Mouse (Mus musculus): ENCODE results near the gene Sh3bp5. TPM values are rescaled to one million over a fixed set of nuclear protein-coding genes. Genes with fewer than 3 reads are reported as not detected.
"Not testable (repeated sequence)": the region's sequence is repeated elsewhere in the genome, so short reads cannot be mapped to it uniquely, and the experiment has no call there.

Gene Sh3bp5
- 26.7 and 33.4 TPM in 2 replicates for polyA plus RNA-seq (2014; fragmentation: Nextera tagmentation; extraction: Ambion mirVana)

DNA sequence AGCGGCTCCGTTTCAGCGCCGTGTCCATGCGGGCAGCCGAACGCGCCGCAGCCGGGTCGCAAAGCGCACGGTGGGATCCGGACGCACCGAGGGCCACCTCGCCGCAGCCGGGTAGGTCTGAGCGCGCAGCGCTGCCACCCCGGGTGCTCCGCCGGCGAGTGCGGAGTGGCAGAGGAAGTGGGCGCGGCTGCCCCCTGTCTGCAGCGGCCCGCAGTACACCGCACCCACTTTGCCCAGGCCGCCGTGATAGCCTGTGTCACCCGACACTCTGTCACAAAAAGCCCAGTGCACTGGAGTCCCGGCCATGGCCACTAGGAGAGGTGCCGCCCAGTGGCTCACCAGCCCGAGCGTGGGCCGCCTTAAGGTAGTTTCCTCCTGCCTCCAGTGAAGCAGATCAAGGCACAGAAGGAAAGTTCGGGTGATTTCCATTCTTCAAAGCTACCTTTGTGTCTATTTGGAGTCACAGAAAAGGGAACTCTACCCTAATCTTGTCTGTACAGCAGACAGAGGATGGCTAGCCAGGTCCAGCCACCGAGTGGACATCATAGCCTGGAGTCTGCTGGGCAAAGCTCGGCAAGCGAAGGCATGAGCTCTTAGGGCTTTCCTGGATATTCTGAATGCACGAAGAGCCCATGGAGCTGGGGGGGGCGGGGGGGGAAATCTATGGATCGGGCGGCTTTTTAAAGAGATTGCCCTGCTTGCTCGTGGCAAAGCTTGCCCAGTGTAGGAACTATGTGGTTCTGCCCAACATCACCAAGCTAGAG is at the start of gene Sh3bp5:
Sh3bp5 (minus strand) TSS at position 149 of the 764 bp plus-strand sequence.
- Histone ChIP-seq H3K27me3 (ENCODE audit: control insufficient read depth, insufficient read depth, low read length) (no peaks in the 10 kb centered on the region), H3K27ac (replicated peaks; ENCODE audit: low read depth, low read length) (peak within 1 kb of the TSS; percentile 76), H3K36me3 (ENCODE audit: control insufficient read depth, insufficient read depth, low read length) (no peaks in the 10 kb centered on the region), H3K4me2 (ENCODE audit: low read depth, severe bottlenecking) (peak within 1 kb of the TSS; percentile 90), H3K4me1 (ENCODE audit: control insufficient read depth, insufficient read depth, low read length) (peaks cover 16% of the 10 kb centered on the region), H3K9ac (ENCODE audit: low read length) (peak within 1 kb of the TSS; percentile 91), H3K4me3 (ENCODE audit: low read depth, low read length) (peak within 1 kb of the TSS; percentile 80), H3K9me3 (ENCODE audit: control insufficient read depth, low read length) (no peaks in the 10 kb centered on the region)
- DNase-seq (ENCODE audit: low spot score) (peak; percentile 97), ATAC-seq (ENCODE audit: insufficient number of reproducible peaks, low FRiP score, low TSS enrichment, low read depth) (peak; percentile 91)
- 9% methylated on average over 49 of the region's 49 CpGs for WGBS

DNA sequence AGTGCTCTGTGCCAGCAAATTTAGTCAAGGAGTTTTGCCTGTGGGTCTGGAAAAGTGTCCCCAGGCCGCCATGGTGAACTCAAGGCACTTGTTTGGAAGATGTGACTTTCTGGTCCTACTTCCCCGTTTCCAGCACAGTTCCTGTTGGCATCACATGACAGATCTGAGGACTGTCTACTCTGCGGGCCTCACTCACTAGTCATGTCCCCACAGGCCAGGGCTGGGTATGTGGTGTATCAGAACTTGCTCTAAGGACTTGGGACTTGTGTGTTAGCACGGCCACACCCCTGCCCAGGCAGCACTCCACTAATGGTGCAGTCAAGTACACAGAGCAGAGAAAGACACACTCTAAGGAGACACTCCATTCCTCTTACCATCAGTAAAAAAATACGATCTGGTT is 46.5 kb upstream of the Sh3bp5 start:
- Histone ChIP-seq H3K9ac (ENCODE audit: low read length) (no peak overlapping the region), H3K27me3 (ENCODE audit: control insufficient read depth, insufficient read depth, low read length) (no peaks in the 10 kb centered on the region), H3K4me3 (ENCODE audit: low read depth, low read length) (no peak overlapping the region), H3K4me1 (ENCODE audit: control insufficient read depth, insufficient read depth, low read length) (no peaks in the 10 kb centered on the region), H3K4me2 (ENCODE audit: low read depth, severe bottlenecking) (no peak overlapping the region), H3K9me3 (ENCODE audit: control insufficient read depth, low read length) (no peaks in the 10 kb centered on the region), H3K27ac (replicated peaks; ENCODE audit: low read depth, low read length) (no peak overlapping the region), H3K36me3 (ENCODE audit: control insufficient read depth, insufficient read depth, low read length) (peaks cover 31% of the 10 kb centered on the region)
- ATAC-seq (ENCODE audit: insufficient number of reproducible peaks, low FRiP score, low TSS enrichment, low read depth): no peak
- WGBS: 90% methylated on average over 5 of the region's 5 CpGs
- DNase-seq (ENCODE audit: low spot score): no peak

DNA sequence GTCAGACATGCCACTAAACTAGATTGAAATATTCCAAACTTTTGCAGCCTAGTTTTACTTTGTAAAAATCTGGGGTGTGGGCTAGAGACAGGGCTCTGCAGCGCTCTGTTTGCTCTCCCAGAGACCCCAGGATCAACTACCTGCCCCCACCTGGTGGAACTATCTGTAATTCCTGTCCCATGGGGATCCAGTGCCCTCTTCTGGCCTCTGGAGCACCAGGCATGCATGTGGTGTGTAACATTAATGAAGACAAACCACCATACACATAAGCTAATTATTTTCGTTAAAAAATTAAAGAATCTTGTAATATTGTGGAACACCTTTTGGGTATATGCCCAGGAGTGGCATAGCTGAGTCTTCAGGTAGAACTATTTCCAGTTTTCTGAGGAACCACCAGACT is 37.4 kb upstream of the Sh3bp5 start:
- H3K4me2 ChIP-seq (ENCODE audit: low read depth, severe bottlenecking): no peak overlapping the region
- no peaks in the 10 kb centered on the region for H3K9me3 ChIP-seq (ENCODE audit: control insufficient read depth, low read length)
- WGBS: 78% methylated on average over 2 of the region's 2 CpGs
- no peak overlapping the region for H3K27ac ChIP-seq (replicated peaks; ENCODE audit: low read depth, low read length)
- H3K4me1 ChIP-seq (ENCODE audit: control insufficient read depth, insufficient read depth, low read length): no peaks in the 10 kb centered on the region
- H3K9ac ChIP-seq (ENCODE audit: low read length): no peak overlapping the region
- H3K4me3 ChIP-seq (ENCODE audit: low read depth, low read length): no peak overlapping the region
- H3K36me3 ChIP-seq (ENCODE audit: control insufficient read depth, insufficient read depth, low read length): 0 out of 2 replicates have a peak, but pooled peaks cover 2% of the 10 kb centered on the region
- H3K27me3 ChIP-seq (ENCODE audit: control insufficient read depth, insufficient read depth, low read length): no peaks in the 10 kb centered on the region
- DNase-seq (ENCODE audit: low spot score) (no peak), ATAC-seq (ENCODE audit: insufficient number of reproducible peaks, low FRiP score, low TSS enrichment, low read depth) (no peak)

- Histone ChIP-seq H3K4me2 (ENCODE audit: low read depth, severe bottlenecking) (no peak overlapping the region), H3K9me3 (ENCODE audit: control insufficient read depth, low read length) (no peaks in the 10 kb centered on the region), H3K9ac (ENCODE audit: low read length) (no peak overlapping the region), H3K4me3 (ENCODE audit: low read depth, low read length) (no peak overlapping the region), H3K4me1 (ENCODE audit: control insufficient read depth, insufficient read depth, low read length) (no peaks in the 10 kb centered on the region), H3K27me3 (ENCODE audit: control insufficient read depth, insufficient read depth, low read length) (no peaks in the 10 kb centered on the region), H3K36me3 (ENCODE audit: control insufficient read depth, insufficient read depth, low read length) (no peaks in the 10 kb centered on the region), H3K27ac (replicated peaks; ENCODE audit: low read depth, low read length) (no peak overlapping the region)
- DNase-seq (ENCODE audit: low spot score) (peak; percentile 76), ATAC-seq (ENCODE audit: insufficient number of reproducible peaks, low FRiP score, low TSS enrichment, low read depth) (no peak)
- WGBS: 10% methylated on average over 5 of the region's 5 CpGs
These were observed 36.7 kb upstream of the Sh3bp5 start for GRCm38 (mm10) chr14:31472451-31473061.

DNA sequence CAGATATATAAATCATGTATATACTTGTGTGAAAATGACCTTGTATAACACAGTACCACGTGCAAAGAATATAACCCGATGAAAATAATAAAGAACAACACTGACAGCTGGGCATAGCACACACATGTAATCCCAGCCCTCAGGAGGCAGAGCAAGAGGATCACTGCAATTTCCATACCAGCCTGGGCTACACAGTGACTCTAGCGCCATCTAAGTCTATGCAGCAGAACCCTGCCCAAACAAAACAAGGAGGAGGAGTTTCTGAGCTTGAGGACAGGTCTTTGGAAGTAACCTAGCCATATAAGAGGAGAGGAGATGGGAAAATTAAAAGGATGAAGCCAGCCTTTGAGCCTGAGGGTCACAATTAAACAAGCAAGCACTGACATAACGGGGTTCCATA is 33.8 kb upstream of the Sh3bp5 start:
- Histone ChIP-seq H3K4me2 (ENCODE audit: low read depth, severe bottlenecking) (no peak overlapping the region), H3K27me3 (ENCODE audit: control insufficient read depth, insufficient read depth, low read length) (no peaks in the 10 kb centered on the region), H3K4me1 (ENCODE audit: control insufficient read depth, insufficient read depth, low read length) (no peaks in the 10 kb centered on the region), H3K27ac (replicated peaks; ENCODE audit: low read depth, low read length) (no peak overlapping the region), H3K9ac (ENCODE audit: low read length) (no peak overlapping the region), H3K9me3 (ENCODE audit: control insufficient read depth, low read length) (no peaks in the 10 kb centered on the region), H3K36me3 (ENCODE audit: control insufficient read depth, insufficient read depth, low read length) (no peaks in the 10 kb centered on the region), H3K4me3 (ENCODE audit: low read depth, low read length) (no peak overlapping the region)
- DNase-seq (ENCODE audit: low spot score) (no peak), ATAC-seq (ENCODE audit: insufficient number of reproducible peaks, low FRiP score, low TSS enrichment, low read depth) (no peak)
- 56% methylated on average over 4 of the region's 4 CpGs for WGBS

- no peak for ATAC-seq (ENCODE audit: insufficient number of reproducible peaks, low FRiP score, low TSS enrichment, low read depth)
- Histone ChIP-seq H3K9me3 (ENCODE audit: control insufficient read depth, low read length) (no peaks in the 10 kb centered on the region), H3K4me1 (ENCODE audit: control insufficient read depth, insufficient read depth, low read length) (no peaks in the 10 kb centered on the region), H3K4me3 (ENCODE audit: low read depth, low read length) (no peak overlapping the region), H3K27me3 (ENCODE audit: control insufficient read depth, insufficient read depth, low read length) (no peaks in the 10 kb centered on the region), H3K4me2 (ENCODE audit: low read depth, severe bottlenecking) (no peak overlapping the region), H3K36me3 (ENCODE audit: control insufficient read depth, insufficient read depth, low read length) (no peaks in the 10 kb centered on the region), H3K27ac (replicated peaks; ENCODE audit: low read depth, low read length) (no peak overlapping the region), H3K9ac (ENCODE audit: low read length) (no peak overlapping the region)
- WGBS: 55% methylated on average over 8 of the region's 8 CpGs
- DNase-seq (ENCODE audit: low spot score): peak; percentile 37
These were observed 28.3 kb upstream of the Sh3bp5 start for GRCm38 (mm10) chr14:31464176-31464575.

DNA sequence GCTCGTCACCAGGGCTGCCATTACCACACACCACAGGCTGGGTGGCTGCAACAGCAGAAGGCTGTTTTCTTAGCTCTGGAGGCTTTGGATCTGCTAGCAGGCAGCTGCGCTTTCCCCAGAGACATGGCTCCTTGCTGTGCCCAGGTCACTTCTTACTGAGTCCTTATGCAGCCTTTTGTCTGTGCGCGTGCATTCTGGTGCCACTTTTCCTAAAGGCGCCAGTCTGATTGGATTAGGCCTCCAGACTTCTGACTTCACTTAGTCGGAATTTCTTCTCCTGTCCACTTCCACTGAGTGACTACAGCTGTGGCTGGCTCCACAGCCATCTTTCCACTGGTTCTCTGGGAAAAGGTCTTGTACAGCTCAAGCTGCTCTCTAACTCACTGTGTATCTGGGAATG is 27.0 kb upstream of the Sh3bp5 start:
- no peaks in the 10 kb centered on the region for H3K27me3 ChIP-seq (ENCODE audit: control insufficient read depth, insufficient read depth, low read length)
- no peak overlapping the region for H3K27ac ChIP-seq (replicated peaks; ENCODE audit: low read depth, low read length)
- no peak overlapping the region for H3K9ac ChIP-seq (ENCODE audit: low read length)
- ATAC-seq (ENCODE audit: insufficient number of reproducible peaks, low FRiP score, low TSS enrichment, low read depth): no peak
- H3K4me1 ChIP-seq (ENCODE audit: control insufficient read depth, insufficient read depth, low read length): peaks cover 7% of the 10 kb centered on the region
- H3K4me3 ChIP-seq (ENCODE audit: low read depth, low read length): no peak overlapping the region
- no peaks in the 10 kb centered on the region for H3K36me3 ChIP-seq (ENCODE audit: control insufficient read depth, insufficient read depth, low read length)
- 78% methylated on average over 6 of the region's 6 CpGs for WGBS
- DNase-seq (ENCODE audit: low spot score): no peak
- no peaks in the 10 kb centered on the region for H3K9me3 ChIP-seq (ENCODE audit: control insufficient read depth, low read length)
- H3K4me2 ChIP-seq (ENCODE audit: low read depth, severe bottlenecking): no peak overlapping the region

- peaks cover 12% of the 10 kb centered on the region for H3K4me1 ChIP-seq (ENCODE audit: control insufficient read depth, insufficient read depth, low read length)
- not testable (repeated sequence) for ATAC-seq (ENCODE audit: insufficient number of reproducible peaks, low FRiP score, low TSS enrichment, low read depth); H3K27ac ChIP-seq (replicated peaks; ENCODE audit: low read depth, low read length); H3K36me3 ChIP-seq (ENCODE audit: control insufficient read depth, insufficient read depth, low read length); DNase-seq (ENCODE audit: low spot score); H3K4me2 ChIP-seq (ENCODE audit: low read depth, severe bottlenecking); H3K4me3 ChIP-seq (ENCODE audit: low read depth, low read length); H3K9ac ChIP-seq (ENCODE audit: low read length); H3K27me3 ChIP-seq (ENCODE audit: control insufficient read depth, insufficient read depth, low read length); H3K9me3 ChIP-seq (ENCODE audit: control insufficient read depth, low read length)
- WGBS: 72% methylated on average over 5 of the region's 5 CpGs
These were observed 26.3 kb upstream of the Sh3bp5 start for GRCm38 (mm10) chr14:31462226-31462625.

All from limb, embryonic 11.5 days (tissue).